Mouse (Mus musculus) G1E (cell line): Measurements from ENCODE around the gene Xcr1.

Experiments used
- CTCF ChIP-seq: IDR thresholded peaks from 2 replicates; pipeline ENCODE4 v1.5.1; 2012; ENCODE audit warnings: low read depth, low read length, inconsistent platforms, mixed read lengths
- GATA1 ChIP-seq: IDR thresholded peaks from 2 replicates; pipeline ENCODE4 v1.6.1; 2012; ENCODE audit warnings: borderline replicate concordance, low read length, inconsistent platforms, mixed read lengths
- TAL1 ChIP-seq: conservative IDR thresholded peaks from 2 replicates; pipeline ENCODE4 v1.6.1; 2012; ENCODE audit warnings: low read depth, low read length, inconsistent platforms, mixed read lengths

- TF ChIP-seq GATA1 (no peak), CTCF (no peak), TAL1 (no peak)
These were observed 43.2 kb downstream of the Xcr1 start for GRCm38 (mm10) chr9:123818601-123819000.
